Mouse (Mus musculus) G1E (cell line): ENCODE data around the gene Chchd1.

Experiments
- CTCF ChIP-seq: IDR thresholded peaks from 2 replicates; pipeline ENCODE4 v1.5.1; 2012; ENCODE audit warnings: low read depth, low read length, inconsistent platforms, mixed read lengths
- TAL1 ChIP-seq: conservative IDR thresholded peaks from 2 replicates; pipeline ENCODE4 v1.6.1; 2012; ENCODE audit warnings: low read depth, low read length, inconsistent platforms, mixed read lengths

DNA sequence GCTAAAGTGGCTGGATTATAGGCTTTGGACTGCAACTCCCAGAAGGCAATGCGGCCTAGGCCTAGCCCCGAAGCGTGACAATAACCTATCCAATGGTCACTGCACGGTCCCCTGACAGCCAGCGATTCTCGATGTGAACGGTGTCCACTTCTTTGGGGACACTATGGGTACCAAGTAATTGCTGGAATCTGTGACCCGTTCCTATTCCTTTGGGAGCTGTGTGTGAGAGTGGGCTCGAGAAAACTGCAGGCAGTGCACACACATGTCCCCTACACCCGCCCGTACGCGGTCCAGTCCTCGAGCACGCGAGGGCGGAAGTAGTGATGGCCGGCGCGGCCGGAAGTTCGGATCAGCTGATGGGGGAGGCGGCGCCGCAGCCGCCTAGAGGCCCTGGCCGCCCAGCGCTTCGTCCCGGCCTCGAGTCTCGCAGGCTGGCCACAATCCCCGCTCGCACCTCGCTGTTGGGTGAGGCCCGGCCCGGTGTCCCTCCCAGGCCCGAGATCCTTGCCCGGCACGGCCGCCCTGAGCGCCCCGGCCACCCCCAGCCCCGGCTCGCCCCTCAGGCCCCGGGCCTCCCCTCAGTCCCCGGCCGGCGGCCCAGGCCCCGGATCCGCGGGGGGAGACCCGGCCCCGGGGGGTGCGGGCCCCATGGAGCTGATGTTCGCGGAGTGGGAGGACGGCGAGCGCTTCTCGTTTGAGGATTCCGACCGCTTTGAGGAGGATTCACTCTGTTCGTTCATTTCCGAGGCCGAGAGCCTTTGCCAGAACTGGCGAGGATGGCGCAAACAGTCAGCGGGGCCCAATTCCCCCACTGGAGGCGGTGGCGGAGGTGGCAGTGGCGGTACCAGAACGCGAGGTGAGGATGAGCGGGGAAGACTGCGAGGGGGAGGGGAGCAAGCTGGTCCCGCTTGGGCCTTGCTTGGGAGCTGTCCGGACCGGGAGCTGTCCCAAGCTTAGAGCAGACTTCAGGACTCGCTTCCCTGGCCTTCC, 4.7 kb downstream of the Chchd1 start, which contains the start of gene Zswim8:
- TF ChIP-seq TAL1 (no peak), CTCF (no peak)
